Mouse (Mus musculus) intestine, embryonic 14.5 days (tissue): ENCODE measurements around the gene Unc5cl. TPM values are rescaled to one million over a fixed set of nuclear protein-coding genes. Genes with fewer than 3 reads are reported as not detected.
A peak's percentile ranks its signal among the peaks of the same experiment; 100 is the strongest.

Experiments used
- ATAC-seq: fragments of 200-750 bp; cut with Nextera tagmentation; replicated peaks from 2 replicates; pipeline ENCODE4 v1.8.0; 2017; ENCODE audit warnings: low read depth, moderate number of reproducible peaks, moderate TSS enrichment, moderate library complexity; ENCODE audit not compliant: low FRiP score, low TSS enrichment
- DNase-seq: peaks from one replicate; pipeline ENCODE4 v3.0.0-alpha.2; 2018; ENCODE audit warnings: low spot score
- H3K27ac ChIP-seq: fragments of 300-500 bp; sonication (generic); 2 replicates; pipeline ENCODE4 v1.5.1; 2014; ENCODE audit warnings: low read depth, mild to moderate bottlenecking, control low read depth
- H3K27me3 ChIP-seq: fragments of 300-500 bp; sonication (generic); replicated peaks from 2 replicates; pipeline ENCODE4 v1.6.1; 2014; ENCODE audit warnings: low read length, control low read depth; ENCODE audit not compliant: control insufficient read depth, insufficient read depth
- H3K36me3 ChIP-seq: fragments of 300-500 bp; sonication (generic); 2 replicates; pipeline ENCODE4 v1.6.1; 2014; ENCODE audit warnings: low read length, control low read depth; ENCODE audit not compliant: control insufficient read depth, insufficient read depth
- H3K4me1 ChIP-seq: fragments of 300-500 bp; sonication (generic); replicated peaks from 2 replicates; pipeline ENCODE4 v1.6.1; 2014; ENCODE audit warnings: low read length, control low read depth, mixed read lengths; ENCODE audit not compliant: control insufficient read depth, insufficient read depth
- H3K4me2 ChIP-seq: fragments of 300-500 bp; sonication (generic); 2 replicates; pipeline ENCODE4 v1.6.1; 2014; ENCODE audit warnings: low read length
- H3K4me3 ChIP-seq: fragments of 300-500 bp; sonication (generic); 2 replicates; pipeline ENCODE4 v1.5.1; 2014; ENCODE audit warnings: low read depth, low read length, control low read depth, mixed read lengths
- H3K9ac ChIP-seq: fragments of 300-500 bp; sonication (generic); 2 replicates; pipeline ENCODE4 v1.6.1; 2014; ENCODE audit warnings: mild to moderate bottlenecking, low read length
- H3K9me3 ChIP-seq: fragments of 300-500 bp; sonication (generic); 2 replicates; pipeline ENCODE4 v1.6.1; 2016; ENCODE audit warnings: low read length, control low read depth; ENCODE audit not compliant: control insufficient read depth
- WGBS: fragments of 180-500 bp; shearing (Covaris S2); extraction: QIAGEN DNeasy Blood & Tissue Kit; methylation state at CpG from one replicate; pipeline ENCODE4 v1.1.7; 2014; 5-methylcytosine and 5-hydroxymethylcytosine counted together
- polyA plus RNA-seq: library from polyadenylated mRNA; unstranded; fragments of >200 nt; fragmentation: Nextera tagmentation; extraction: Ambion mirVana; gene quantifications from 2 replicates; pipeline ENCODE4 v1.2.1, GENCODE M21; 2014

The Unc5cl gene
- polyA plus RNA-seq, 1 experiment from 2014 or later: 37.0 TPM

DNA sequence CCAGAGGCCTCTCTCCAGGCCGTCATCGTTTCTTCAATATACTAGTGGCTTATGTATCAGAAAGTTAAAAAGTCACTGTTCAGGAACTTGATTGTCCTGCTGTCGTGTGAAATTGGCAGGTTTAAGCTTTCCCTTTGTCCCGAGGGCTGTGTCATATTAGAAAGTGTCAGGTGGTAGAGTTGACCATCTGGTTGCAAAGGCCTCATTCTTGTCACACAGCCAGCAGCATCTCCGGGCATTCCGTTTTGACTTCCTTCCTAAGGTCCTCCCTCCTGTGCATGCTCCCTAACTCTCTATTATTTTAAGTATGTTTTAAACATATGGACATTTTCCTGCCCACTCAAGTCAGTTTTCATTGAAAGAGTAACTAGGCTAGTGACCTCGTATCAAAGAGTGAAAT, 38.7 kb upstream of the Unc5cl start:
- DNase-seq: no peak
- ATAC-seq: no peak
- H3K27ac ChIP-seq: peak overlapping the region; percentile 38; the same call in 1 of the 2 replicates
- no peak overlapping the region for H3K4me3 ChIP-seq
- peaks cover 13% of the 10 kb centered on the region; the same call in 1 of the 2 replicates for H3K4me1 ChIP-seq
- 80% methylated on average over 7 of the region's 7 CpGs for WGBS
- H3K9me3 ChIP-seq: no peaks in the 10 kb centered on the region
- H3K9ac ChIP-seq: no peak overlapping the region
- H3K36me3 ChIP-seq: peaks cover 50% of the 10 kb centered on the region
- H3K4me2 ChIP-seq: no peak overlapping the region
- no peaks in the 10 kb centered on the region for H3K27me3 ChIP-seq

DNA sequence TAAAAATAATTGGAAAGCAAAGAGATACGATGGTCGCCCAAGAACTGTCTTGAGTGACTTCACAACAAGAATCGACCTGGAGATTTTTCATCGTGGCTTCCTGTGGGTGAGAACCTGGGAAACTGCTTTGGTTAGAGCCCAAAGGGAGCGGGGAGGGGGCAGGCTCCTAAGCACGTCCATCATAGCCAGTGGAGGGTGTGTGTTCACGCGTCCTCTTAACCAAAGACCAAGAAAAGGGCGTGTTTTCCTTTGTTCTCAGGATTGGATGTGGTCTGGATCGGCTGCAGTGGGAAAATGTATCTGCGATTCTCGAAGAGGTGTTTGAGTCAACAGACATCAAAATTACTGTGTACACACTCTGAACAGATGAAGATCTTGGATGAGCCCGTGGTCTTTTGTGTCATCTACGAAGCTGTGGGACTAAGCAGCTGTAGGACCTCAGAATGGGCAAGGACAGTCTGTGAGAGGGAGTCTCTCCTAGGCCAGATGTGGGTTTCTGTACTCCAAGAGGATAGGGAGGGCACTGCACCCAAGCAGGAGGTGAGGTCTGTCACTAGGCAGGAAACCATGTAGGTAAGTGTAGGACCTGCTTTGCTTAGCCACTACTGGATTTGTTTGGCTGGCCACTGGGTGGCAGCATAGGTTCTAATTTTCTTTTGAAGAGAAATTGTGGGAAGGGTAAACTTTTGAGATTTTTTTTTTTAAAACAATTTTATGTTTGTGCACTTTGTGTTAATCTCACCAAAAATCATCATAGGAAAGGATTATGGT, 38.1 kb upstream of the Unc5cl start:
- H3K9me3 ChIP-seq: no peaks in the 10 kb centered on the region
- H3K4me2 ChIP-seq: no peak overlapping the region
- no peak overlapping the region for H3K4me3 ChIP-seq
- H3K27me3 ChIP-seq: no peaks in the 10 kb centered on the region
- ATAC-seq (peak; percentile 72), DNase-seq (peak; percentile 79)
- WGBS: 81% methylated on average over 14 of the region's 14 CpGs
- H3K27ac ChIP-seq: peak overlapping the region; percentile 38; the same call in 1 of the 2 replicates
- H3K4me1 ChIP-seq: peaks cover 8% of the 10 kb centered on the region; the same call in 1 of the 2 replicates
- no peak overlapping the region for H3K9ac ChIP-seq
- H3K36me3 ChIP-seq: peaks cover 50% of the 10 kb centered on the region

- H3K9me3 ChIP-seq: no peaks in the 10 kb centered on the region
- H3K9ac ChIP-seq: no peak overlapping the region
- H3K4me2 ChIP-seq: no peak overlapping the region
- H3K36me3 ChIP-seq: peaks cover 44% of the 10 kb centered on the region
- 0 out of 2 replicates have a peak, but pooled peaks cover 2% of the 10 kb centered on the region for H3K4me1 ChIP-seq
- ATAC-seq (no peak), DNase-seq (no peak)
- H3K27me3 ChIP-seq: no peaks in the 10 kb centered on the region
- 86% methylated on average over 6 of the region's 6 CpGs for WGBS
- H3K4me3 ChIP-seq: no peak overlapping the region
- peak overlapping the region; percentile 14; the same call in 1 of the 2 replicates for H3K27ac ChIP-seq
These were observed 37.2 kb upstream of the Unc5cl start for GRCm38 (mm10) chr17:48417521-48417920.

GRCm38 (mm10) chr17:48418174-48418573, 36.5 kb upstream of the Unc5cl start:
- H3K36me3 ChIP-seq: peaks cover 39% of the 10 kb centered on the region
- H3K4me2 ChIP-seq: peak overlapping the region; percentile 22
- no peaks in the 10 kb centered on the region for H3K27me3 ChIP-seq
- 0 out of 2 replicates have a peak, but pooled peaks cover 2% of the 10 kb centered on the region for H3K4me1 ChIP-seq
- H3K27ac ChIP-seq: peak overlapping the region; percentile 34
- no peaks in the 10 kb centered on the region for H3K9me3 ChIP-seq
- ATAC-seq: peak; percentile 76
- no peak overlapping the region for H3K9ac ChIP-seq
- 62% methylated on average over 7 of the region's 7 CpGs for WGBS
- no peak for DNase-seq
- no peak overlapping the region for H3K4me3 ChIP-seq

DNA sequence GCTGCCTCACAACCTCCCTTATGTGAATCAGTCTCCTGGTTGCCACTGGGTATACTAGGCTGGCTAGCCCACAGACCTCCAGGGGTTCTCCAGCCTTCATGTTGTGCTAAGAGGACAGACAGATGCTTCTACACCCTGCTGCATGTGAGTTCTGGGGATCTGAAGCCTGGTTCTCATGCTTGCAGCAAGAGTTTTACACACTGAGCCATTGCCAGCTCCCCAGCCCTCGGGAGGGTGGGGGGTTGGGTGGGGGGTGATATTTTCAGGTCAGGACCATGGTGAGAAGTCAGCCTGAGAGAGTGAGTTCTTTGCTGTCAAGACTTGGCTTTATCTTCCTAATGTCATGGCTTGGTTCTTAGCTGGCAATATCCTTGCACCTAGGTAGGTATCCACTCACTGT, 35.9 kb upstream of the Unc5cl start:
- Histone ChIP-seq H3K4me3 (no peak overlapping the region), H3K27ac (peak overlapping the region; percentile 34), H3K27me3 (no peaks in the 10 kb centered on the region), H3K36me3 (peaks cover 35% of the 10 kb centered on the region), H3K4me1 (0 out of 2 replicates have a peak, but pooled peaks cover 2% of the 10 kb centered on the region), H3K9me3 (no peaks in the 10 kb centered on the region), H3K4me2 (peak overlapping the region; percentile 22), H3K9ac (no peak overlapping the region)
- DNase-seq: no peak
- ATAC-seq: no peak
- 79% methylated on average over 1 of the region's 1 CpGs for WGBS

DNA sequence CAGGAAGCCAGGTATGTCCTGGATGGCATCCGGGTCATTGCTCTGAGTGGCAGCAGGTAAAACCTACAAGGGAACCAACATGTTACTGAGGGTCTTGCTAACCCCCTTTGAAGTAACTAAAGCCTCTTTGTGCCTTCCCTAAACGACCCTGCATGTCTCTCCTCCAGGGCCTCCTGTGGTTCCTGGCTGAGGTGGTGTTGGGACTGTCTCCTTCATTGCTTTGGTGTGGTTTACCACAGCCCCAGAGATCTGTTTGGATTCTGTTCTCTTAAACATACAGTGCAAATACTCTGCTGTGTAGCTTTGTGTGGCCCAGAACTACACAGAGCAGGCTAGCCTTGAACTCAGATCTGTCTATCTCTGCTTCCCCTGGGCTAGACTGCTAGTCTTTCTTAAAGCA, 35.1 kb upstream of the Unc5cl start:
- no peak for ATAC-seq
- H3K27me3 ChIP-seq: no peaks in the 10 kb centered on the region
- DNase-seq: no peak
- H3K4me2 ChIP-seq: no peak overlapping the region
- no peaks in the 10 kb centered on the region for H3K9me3 ChIP-seq
- peaks cover 27% of the 10 kb centered on the region for H3K36me3 ChIP-seq
- H3K4me3 ChIP-seq: no peak overlapping the region
- 66% methylated on average over 2 of the region's 2 CpGs for WGBS
- H3K4me1 ChIP-seq: 0 out of 2 replicates have a peak, but pooled peaks cover 2% of the 10 kb centered on the region
- no peak overlapping the region for H3K9ac ChIP-seq
- no peak overlapping the region for H3K27ac ChIP-seq

- no peak overlapping the region for H3K4me3 ChIP-seq
- peaks cover 23% of the 10 kb centered on the region for H3K4me1 ChIP-seq
- H3K4me2 ChIP-seq: no peak overlapping the region
- H3K9ac ChIP-seq: no peak overlapping the region
- WGBS: 86% methylated on average over 9 of the region's 9 CpGs
- H3K27me3 ChIP-seq: no peaks in the 10 kb centered on the region
- no peak for DNase-seq
- no peaks in the 10 kb centered on the region for H3K9me3 ChIP-seq
- no peak for ATAC-seq
- H3K27ac ChIP-seq: no peak overlapping the region
- no peaks in the 10 kb centered on the region for H3K36me3 ChIP-seq
These were observed 30.5 kb upstream of the Unc5cl start for GRCm38 (mm10) chr17:48424237-48424636.

GRCm38 (mm10) chr17:48425823-48426612, 28.7 kb upstream of the Unc5cl start:
- H3K9me3 ChIP-seq: no peaks in the 10 kb centered on the region
- no peak overlapping the region for H3K4me2 ChIP-seq
- H3K36me3 ChIP-seq: no peaks in the 10 kb centered on the region
- H3K27ac ChIP-seq: 0 out of 2 replicates have a peak overlapping the region, but pooled peaks have one; percentile 35
- DNase-seq (no peak), ATAC-seq (no peak)
- H3K27me3 ChIP-seq: no peaks in the 10 kb centered on the region
- H3K4me1 ChIP-seq: peaks cover 36% of the 10 kb centered on the region
- no peak overlapping the region for H3K4me3 ChIP-seq
- no peak overlapping the region for H3K9ac ChIP-seq
- WGBS: 26% methylated on average over 9 of the region's 9 CpGs
